Mouse (Mus musculus) midbrain, embryonic 16.5 days (tissue): ENCODE data around the gene Fxr1. TPM values are rescaled to one million over a fixed set of nuclear protein-coding genes. Genes with fewer than 3 reads are reported as not detected.
"Not testable (repeated sequence)": the region's sequence is repeated elsewhere in the genome, so short reads cannot be mapped to it uniquely, and the experiment has no call there.

Experiments
- ATAC-seq: fragments of 200-750 bp; cut with Nextera tagmentation; 2 replicates; pipeline ENCODE4 v1.8.0; 2017; ENCODE audit warnings: moderate TSS enrichment
- H3K27ac ChIP-seq: fragments of 300-500 bp; sonication (generic); 2 replicates; pipeline ENCODE4 v1.5.1; 2014; ENCODE audit warnings: mild to moderate bottlenecking, low read length, mixed read lengths
- H3K27me3 ChIP-seq: fragments of 300-500 bp; sonication (generic); 2 replicates; pipeline ENCODE4 v1.6.1; 2014; ENCODE audit warnings: low read depth, low read length, mixed read lengths; ENCODE audit not compliant: control insufficient read depth, insufficient read depth
- H3K36me3 ChIP-seq: fragments of 300-500 bp; sonication (generic); 2 replicates; pipeline ENCODE4 v1.6.1; 2014; ENCODE audit warnings: mild to moderate bottlenecking, low read length, moderate library complexity, mixed read lengths; ENCODE audit not compliant: control insufficient read depth, insufficient read depth
- H3K4me1 ChIP-seq: fragments of 300-500 bp; sonication (generic); 2 replicates; pipeline ENCODE4 v1.6.1; 2014; ENCODE audit warnings: mild to moderate bottlenecking, low read length, mixed read lengths; ENCODE audit not compliant: control insufficient read depth, insufficient read depth
- H3K4me2 ChIP-seq: fragments of 300-500 bp; sonication (generic); 2 replicates; pipeline ENCODE4 v1.6.1; 2014; ENCODE audit warnings: mild to moderate bottlenecking, low read length, mixed read lengths
- H3K4me3 ChIP-seq: fragments of 300-500 bp; sonication (generic); 2 replicates; pipeline ENCODE4 v1.5.1; 2014; ENCODE audit warnings: low read depth, mild to moderate bottlenecking, low read length, moderate library complexity, mixed read lengths
- H3K9ac ChIP-seq: fragments of 300-500 bp; sonication (generic); 2 replicates; pipeline ENCODE4 v1.6.1; 2014; ENCODE audit warnings: low read depth, low read length, mixed read lengths
- H3K9me3 ChIP-seq: fragments of 300-500 bp; sonication (generic); replicated peaks from 2 replicates; pipeline ENCODE4 v1.6.1; 2014; ENCODE audit warnings: mild to moderate bottlenecking, low read length, mixed read lengths; ENCODE audit not compliant: control insufficient read depth, poor library complexity, severe bottlenecking
- WGBS: fragments of 180-500 bp; shearing (Covaris S2); extraction: QIAGEN DNeasy Blood & Tissue Kit; methylation state at CpG from one replicate; pipeline ENCODE4 v1.1.7; 2014; 5-methylcytosine and 5-hydroxymethylcytosine counted together
- polyA plus RNA-seq: library from polyadenylated mRNA; unstranded; fragments of >200 nt; fragmentation: Nextera tagmentation; extraction: Ambion mirVana; gene quantifications from 2 replicates; pipeline ENCODE4 v1.2.1, GENCODE M21; 2015

Gene Fxr1
- polyA plus RNA-seq, 1 experiment from 2014 or later: 31.6 TPM

DNA sequence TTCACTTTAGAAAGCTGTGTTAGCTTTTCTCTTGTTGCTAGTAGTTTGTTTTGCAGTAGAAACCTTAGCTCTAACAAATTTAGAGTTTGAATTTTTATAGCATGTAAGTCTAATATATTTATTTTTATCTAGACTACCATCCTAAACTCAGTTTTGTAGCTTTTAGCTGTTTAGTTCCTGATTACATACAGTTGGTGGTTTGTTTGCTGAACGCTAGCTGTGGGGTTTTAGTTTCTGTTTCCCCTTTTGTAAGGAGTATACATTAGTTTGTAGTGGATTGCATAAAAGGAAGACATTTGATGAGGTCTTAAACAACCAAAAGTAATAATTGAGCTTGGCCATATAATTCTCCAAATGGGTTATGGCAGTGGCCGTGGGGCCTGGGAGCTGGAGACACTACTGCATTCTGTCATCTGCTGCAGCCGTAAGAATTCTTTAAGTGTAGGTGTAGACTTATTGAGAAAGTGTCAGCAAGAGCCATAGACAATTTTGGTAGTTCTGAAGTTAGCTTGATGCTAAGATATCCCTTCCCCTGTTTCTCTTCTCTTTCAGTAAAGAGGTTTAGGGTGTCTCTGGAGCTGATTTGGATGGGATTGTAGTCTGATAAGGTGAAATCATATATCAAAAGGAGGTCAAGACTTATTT, 14.1 kb downstream of the Fxr1 start:
- no peak overlapping the region for H3K9ac ChIP-seq
- WGBS: 90% methylated on average over 3 of the region's 3 CpGs

DNA sequence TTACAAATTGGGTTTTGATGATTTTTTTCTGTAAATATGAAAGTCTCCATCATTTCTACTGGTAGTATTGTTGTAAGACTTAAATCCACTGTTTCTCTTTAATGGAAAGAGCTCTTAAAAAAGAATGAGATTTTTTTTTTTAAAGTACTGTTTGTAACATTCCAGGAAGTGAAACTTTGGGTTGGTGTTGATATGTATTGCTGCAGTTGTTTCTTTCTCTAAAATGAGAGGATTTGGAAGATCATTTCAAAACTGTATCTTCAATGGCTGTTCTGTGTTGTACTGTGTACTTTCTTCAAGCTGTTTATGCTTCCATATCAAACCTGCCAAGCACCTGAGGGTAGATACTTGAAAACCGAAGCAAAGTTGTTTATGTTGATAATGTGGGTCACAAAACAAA, 15.1 kb downstream of the Fxr1 start:
- H3K27me3 ChIP-seq: no peaks in the 10 kb centered on the region
- no peak overlapping the region for H3K4me2 ChIP-seq
- no peaks in the 10 kb centered on the region for H3K4me1 ChIP-seq
- H3K4me3 ChIP-seq: no peak overlapping the region
- no peaks in the 10 kb centered on the region for H3K9me3 ChIP-seq
- H3K9ac ChIP-seq: no peak overlapping the region
- no peak overlapping the region for H3K27ac ChIP-seq
- 78% methylated on average over 1 of the region's 1 CpGs for WGBS
- no peaks in the 10 kb centered on the region for H3K36me3 ChIP-seq
- no peak for ATAC-seq

More for the DNA sequence above, 14.1 kb downstream of the Fxr1 start:
- Histone ChIP-seq H3K36me3 (no peaks in the 10 kb centered on the region), H3K27ac (no peak overlapping the region), H3K27me3 (no peaks in the 10 kb centered on the region), H3K9me3 (no peaks in the 10 kb centered on the region), H3K4me2 (no peak overlapping the region), H3K4me3 (no peak overlapping the region), H3K4me1 (no peaks in the 10 kb centered on the region)
- no peak for ATAC-seq

GRCm38 (mm10) chr3:34035706-34036105, 16.0 kb downstream of the Fxr1 start:
- H3K9me3 ChIP-seq: no peaks in the 10 kb centered on the region
- ATAC-seq: no peak
- H3K9ac ChIP-seq: no peak overlapping the region
- WGBS: 80% methylated on average over 3 of the region's 3 CpGs
- H3K27ac ChIP-seq: no peak overlapping the region
- no peaks in the 10 kb centered on the region for H3K27me3 ChIP-seq
- H3K36me3 ChIP-seq: no peaks in the 10 kb centered on the region
- no peak overlapping the region for H3K4me2 ChIP-seq
- H3K4me1 ChIP-seq: no peaks in the 10 kb centered on the region
- H3K4me3 ChIP-seq: no peak overlapping the region

- no peak overlapping the region for H3K9ac ChIP-seq
- H3K27ac ChIP-seq: no peak overlapping the region
- WGBS: 92% methylated on average over 4 of the region's 4 CpGs
- no peak overlapping the region for H3K4me2 ChIP-seq
- 0 out of 2 replicates have a peak, but pooled peaks cover 2% of the 10 kb centered on the region for H3K36me3 ChIP-seq
- no peaks in the 10 kb centered on the region for H3K9me3 ChIP-seq
- H3K4me3 ChIP-seq: no peak overlapping the region
- no peaks in the 10 kb centered on the region for H3K4me1 ChIP-seq
- no peak for ATAC-seq
- no peaks in the 10 kb centered on the region for H3K27me3 ChIP-seq
Observed at GRCm38 (mm10) chr3:34041990-34042389, 22.2 kb downstream of the Fxr1 start.

DNA sequence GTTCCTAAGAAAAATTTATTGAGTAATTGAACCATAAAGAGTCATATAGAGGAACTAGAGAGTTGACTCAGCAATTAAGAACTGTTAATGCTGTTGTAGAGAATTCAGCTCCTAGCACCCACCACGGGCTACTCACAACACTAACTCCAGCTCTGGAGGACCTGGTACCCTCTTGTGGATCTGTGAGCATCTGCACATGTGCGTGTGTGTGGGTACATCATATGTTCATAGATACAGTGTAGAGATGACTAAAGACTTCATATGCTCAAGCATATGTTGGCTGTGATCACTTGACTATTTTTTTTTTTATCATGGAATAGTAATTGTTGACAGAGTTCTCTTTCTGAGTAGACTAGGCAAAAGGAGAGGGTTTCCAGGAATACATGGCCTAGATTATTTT, 42.6 kb downstream of the Fxr1 start:
- no peak overlapping the region for H3K9ac ChIP-seq
- H3K27ac ChIP-seq: no peak overlapping the region
- WGBS: 92% methylated on average over 2 of the region's 2 CpGs
- H3K36me3 ChIP-seq: peaks cover 21% of the 10 kb centered on the region
- H3K4me3 ChIP-seq: no peak overlapping the region
- H3K9me3 ChIP-seq: no peaks in the 10 kb centered on the region
- no peak for ATAC-seq
- no peaks in the 10 kb centered on the region for H3K27me3 ChIP-seq
- H3K4me2 ChIP-seq: no peak overlapping the region
- no peaks in the 10 kb centered on the region for H3K4me1 ChIP-seq

- H3K4me2 ChIP-seq, H3K27me3 ChIP-seq, H3K4me3 ChIP-seq, H3K9me3 ChIP-seq, H3K27ac ChIP-seq, H3K36me3 ChIP-seq, H3K9ac ChIP-seq, H3K4me1 ChIP-seq, ATAC-seq: not testable (repeated sequence)
- WGBS: 91% methylated on average over 7 of the region's 7 CpGs
Observed at GRCm38 (mm10) chr3:34068943-34069342, 49.2 kb downstream of the Fxr1 start.

- Histone ChIP-seq H3K4me3 (no peak overlapping the region), H3K4me2 (no peak overlapping the region), H3K4me1 (no peaks in the 10 kb centered on the region), H3K27ac (no peak overlapping the region), H3K9ac (no peak overlapping the region), H3K36me3 (peaks cover 12% of the 10 kb centered on the region), H3K9me3 (no peaks in the 10 kb centered on the region), H3K27me3 (no peaks in the 10 kb centered on the region)
- WGBS: 94% methylated on average over 6 of the region's 6 CpGs
- ATAC-seq: no peak
Observed at GRCm38 (mm10) chr3:34072726-34073125, 53.0 kb downstream of the Fxr1 start.

GRCm38 (mm10) chr3:34076058-34076759, 56.5 kb downstream of the Fxr1 start:
- no peaks in the 10 kb centered on the region for H3K9me3 ChIP-seq
- no peak for ATAC-seq
- 89% methylated on average over 6 of the region's 6 CpGs for WGBS
- no peaks in the 10 kb centered on the region for H3K27me3 ChIP-seq
- no peak overlapping the region for H3K4me2 ChIP-seq
- no peak overlapping the region for H3K9ac ChIP-seq
- H3K27ac ChIP-seq: no peak overlapping the region
- peaks cover 12% of the 10 kb centered on the region for H3K36me3 ChIP-seq
- H3K4me1 ChIP-seq: peaks cover 11% of the 10 kb centered on the region
- H3K4me3 ChIP-seq: no peak overlapping the region

DNA sequence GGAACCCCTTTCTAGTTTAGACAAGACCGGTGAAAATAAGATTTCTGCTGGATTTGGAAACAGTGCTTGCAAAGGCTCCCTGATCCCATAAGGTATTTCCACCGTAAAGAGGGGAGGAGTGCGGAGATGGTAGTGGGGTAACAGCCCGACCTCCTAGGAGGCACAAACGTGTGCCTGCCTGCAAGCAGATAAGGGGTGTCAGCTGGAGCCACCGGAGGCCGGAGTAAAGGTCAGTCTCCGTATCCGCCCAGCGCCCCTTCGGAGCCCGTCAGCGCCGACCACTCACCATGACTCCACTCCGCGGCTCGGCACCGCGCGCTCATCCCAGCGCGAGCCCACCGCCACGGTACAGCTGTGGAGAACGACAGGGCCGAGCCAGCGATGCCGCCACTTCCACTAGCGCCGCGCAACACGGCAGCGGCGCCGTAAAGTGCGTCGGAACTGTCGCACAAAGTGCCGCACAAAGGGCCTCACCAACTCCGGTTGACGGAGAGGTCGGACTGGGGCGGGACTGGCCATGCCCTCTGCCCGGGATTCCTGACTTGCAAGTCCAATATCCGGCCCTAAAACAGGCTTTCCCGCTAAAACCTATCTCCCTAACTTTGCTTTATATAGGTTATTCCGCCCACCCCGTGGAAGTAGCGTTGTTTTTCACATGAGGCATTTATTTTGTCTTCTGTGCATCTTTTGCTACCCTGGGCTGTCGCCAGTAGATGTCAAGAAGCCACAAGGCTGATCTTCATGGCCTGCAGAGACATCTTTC, 61.3 kb downstream of the Fxr1 start, which contains the start of gene Dnajc19:
Dnajc19 (minus strand) TSS at position 422 of the 763 bp plus-strand sequence.
- peak within 1 kb of the TSS; percentile 86 for H3K9ac ChIP-seq
- WGBS: under 1% methylated on average over 50 of the region's 50 CpGs
- H3K4me1 ChIP-seq: peaks cover 20% of the 10 kb centered on the region
- H3K9me3 ChIP-seq: no peaks in the 10 kb centered on the region
- H3K4me2 ChIP-seq: peak within 1 kb of the TSS; percentile 60
- H3K27ac ChIP-seq: peak within 1 kb of the TSS; percentile 78
- ATAC-seq: peak; percentile 95
- peak within 1 kb of the TSS; percentile 75 for H3K4me3 ChIP-seq
- no peaks in the 10 kb centered on the region for H3K27me3 ChIP-seq
- H3K36me3 ChIP-seq: no peaks in the 10 kb centered on the region
